ENCODE assay signal across 16 mouse cellular contexts in the genomic region with DNA sequence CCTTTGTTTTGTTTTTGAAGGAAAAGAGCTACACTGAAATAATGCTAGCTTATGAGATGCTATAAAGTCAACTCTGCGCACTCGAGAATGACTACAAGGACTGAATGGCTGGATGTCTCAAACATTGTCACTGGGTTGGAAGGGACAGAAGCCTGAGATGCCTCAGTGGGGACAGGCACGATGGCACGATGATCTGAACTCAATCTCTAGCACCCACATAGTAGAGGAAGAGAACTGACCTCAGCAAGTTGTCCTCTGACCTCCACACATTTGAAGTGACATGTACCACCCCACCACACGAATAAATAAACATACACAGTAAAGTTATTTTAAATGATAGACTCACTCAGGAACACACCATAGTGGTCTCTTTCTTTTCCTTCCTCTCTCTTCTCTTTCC.
"Had no signal": no experiment of that assay in that cellular context is flagged by ENCODE, and none has a peak within 500 bp of the region (broad histone marks: within the 10 kb centered on the region; RNA-seq: fewer than 3 reads in every experiment).

No protein-coding gene starts in this region.

- H3K27ac ChIP-seq: neural tube, embryonic 13.5 days; neural tube, embryonic 15.5 days; stomach, embryonic 15.5 days; stomach, postnatal 0 days had no signal

- DNase-seq: retina, postnatal 1 day; right cerebral cortex, adult 18-20 months; right cerebral cortex, postnatal 14 days; right cerebral cortex, postnatal 25 days; right cerebral cortex, postnatal 4 days; spleen, adult 18-20 months; thymus, adult 18-20 months; thymus, adult 2 months; thymus, postnatal 14 days; thymus, postnatal 25 days; thymus, postnatal 36 days; thymus, postnatal 4 days had no signal

- H3K9ac ChIP-seq: neural tube, embryonic 13.5 days; neural tube, embryonic 15.5 days; stomach, embryonic 15.5 days had no signal

- H3K9me3 ChIP-seq: neural tube, embryonic 13.5 days; neural tube, embryonic 15.5 days; stomach, embryonic 15.5 days had no signal

- H3K4me3 ChIP-seq: neural tube, embryonic 13.5 days; neural tube, embryonic 15.5 days; stomach, embryonic 15.5 days had no signal

- H3K36me3 ChIP-seq: neural tube, embryonic 13.5 days; neural tube, embryonic 15.5 days; stomach, embryonic 15.5 days had no signal

- H3K27me3 ChIP-seq: neural tube, embryonic 13.5 days; neural tube, embryonic 15.5 days; stomach, embryonic 15.5 days had no signal
